Mouse (Mus musculus) WW6 (cell line): Measurements from ENCODE around the gene Ran.

Experiments used
- DNase-seq: peaks from one replicate; pipeline ENCODE4 v3.0.0-alpha.2; 2013; ENCODE audit warnings: low read depth, low spot score

Gene Ran

DNA sequence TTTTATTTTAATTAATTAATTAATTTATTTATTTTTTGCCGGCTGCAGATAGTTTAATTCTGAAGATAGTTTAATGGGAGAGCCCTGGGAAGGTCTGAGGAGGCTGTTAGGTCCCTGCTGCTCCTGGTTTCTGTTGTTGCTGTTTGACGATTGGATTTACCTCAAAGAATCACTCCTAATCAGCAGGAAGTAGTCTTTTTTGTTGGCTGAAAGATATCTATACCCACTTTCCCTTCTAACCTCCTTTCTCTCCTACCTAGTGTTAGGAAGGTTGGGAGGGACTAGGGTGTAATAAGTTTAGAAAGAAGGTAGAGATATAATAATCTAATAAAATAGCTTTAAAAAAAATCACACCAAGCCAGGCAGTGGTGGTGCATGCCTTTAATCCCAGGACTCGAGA is 4.8 kb upstream of the Ran start:
- no peak for DNase-seq

GRCm38 (mm10) chr5:129015540-129015939 is 4.3 kb upstream of the Ran start:
- DNase-seq: no peak

GRCm38 (mm10) chr5:129016370-129016769 is 3.5 kb upstream of the Ran start:
- no peak for DNase-seq

- no peak for DNase-seq
These were observed 933 bp upstream of the Ran start for GRCm38 (mm10) chr5:129018782-129019489.

DNA sequence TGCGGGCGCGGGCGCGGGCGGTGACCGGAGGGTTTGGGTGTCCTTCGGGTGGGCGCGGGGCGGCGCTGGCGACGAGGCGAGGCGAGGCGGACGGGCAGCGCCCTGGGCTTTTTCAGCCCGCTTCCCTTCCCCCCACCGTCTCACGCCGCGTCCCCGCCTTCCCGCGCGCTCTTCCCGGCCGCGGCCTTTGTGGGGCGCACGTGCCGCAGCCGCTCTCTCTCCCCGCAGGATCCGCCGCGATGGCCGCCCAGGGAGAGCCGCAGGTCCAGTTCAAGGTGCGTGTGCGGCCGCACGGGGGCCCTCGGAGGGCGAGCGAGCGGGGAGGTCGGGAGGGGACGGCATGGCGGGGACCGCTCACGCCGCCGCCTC is 415 bp downstream of the Ran start:
- no peak for DNase-seq

GRCm38 (mm10) chr5:129020731-129021130 is 862 bp downstream of the Ran start:
- no peak for DNase-seq

GRCm38 (mm10) chr5:129025048-129025447 is 5.2 kb downstream of the Ran start:
- DNase-seq: no peak

DNA sequence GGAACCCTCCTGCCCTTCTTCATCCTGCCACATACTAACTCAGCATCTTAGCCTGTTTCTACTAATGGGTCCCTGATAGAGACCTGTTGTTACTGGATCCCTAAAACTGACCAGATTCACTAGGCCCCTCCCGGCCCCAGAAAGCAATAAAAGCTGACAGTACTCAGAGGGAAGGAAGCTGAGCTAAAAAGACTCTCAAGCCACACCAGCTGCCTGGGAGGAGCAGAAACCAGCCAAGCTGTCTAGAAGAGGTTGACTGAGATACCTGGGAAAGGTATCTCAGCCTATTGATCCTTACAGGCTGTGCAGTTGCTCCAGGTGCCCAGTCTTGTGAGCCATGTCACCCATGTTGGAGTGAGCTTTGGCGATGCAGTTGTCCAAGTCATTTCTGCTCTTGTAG is 5.9 kb downstream of the Ran start:
- no peak for DNase-seq

DNA sequence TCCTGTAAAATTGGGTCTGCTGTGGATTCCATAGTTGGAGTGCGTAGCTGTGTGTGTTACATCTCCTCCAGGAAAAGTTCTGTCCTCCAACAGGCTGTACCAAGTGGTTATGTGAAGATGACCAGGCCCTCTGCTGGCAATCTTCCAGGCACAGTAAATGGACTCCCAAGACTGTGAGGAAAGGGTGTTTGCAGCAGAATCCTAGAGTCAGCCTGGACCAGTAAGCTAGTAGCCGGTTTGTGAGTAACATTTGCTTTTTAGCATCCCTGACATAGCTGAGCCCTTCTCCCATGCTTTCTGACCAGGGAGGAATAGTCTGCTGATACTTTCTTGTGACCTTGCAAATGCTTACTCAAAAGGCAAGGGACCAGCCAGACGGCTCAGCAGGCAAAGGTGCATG is 6.3 kb downstream of the Ran start:
- DNase-seq: no peak

DNA sequence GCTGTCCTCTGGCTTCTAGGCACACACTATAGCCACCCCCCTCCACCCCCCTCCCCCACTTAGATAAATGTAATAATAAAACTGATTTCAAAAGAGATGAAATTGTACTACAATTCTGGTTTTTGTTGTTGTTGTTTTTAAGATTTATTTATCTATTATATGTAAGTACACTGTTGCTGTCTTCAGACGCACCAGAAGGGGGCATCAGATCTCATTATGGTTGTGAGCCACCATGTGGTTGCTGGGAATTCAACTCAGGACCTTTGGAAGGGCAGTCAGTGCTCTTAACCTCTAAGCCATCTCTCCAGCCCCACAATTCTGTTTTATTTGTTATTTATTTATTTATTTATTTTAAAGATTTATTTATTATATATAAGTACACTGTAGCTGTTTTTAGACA is 6.8 kb downstream of the Ran start:
- DNase-seq: no peak

- DNase-seq: no peak
These were observed 9.4 kb downstream of the Ran start for GRCm38 (mm10) chr5:129029131-129029723.

DNA sequence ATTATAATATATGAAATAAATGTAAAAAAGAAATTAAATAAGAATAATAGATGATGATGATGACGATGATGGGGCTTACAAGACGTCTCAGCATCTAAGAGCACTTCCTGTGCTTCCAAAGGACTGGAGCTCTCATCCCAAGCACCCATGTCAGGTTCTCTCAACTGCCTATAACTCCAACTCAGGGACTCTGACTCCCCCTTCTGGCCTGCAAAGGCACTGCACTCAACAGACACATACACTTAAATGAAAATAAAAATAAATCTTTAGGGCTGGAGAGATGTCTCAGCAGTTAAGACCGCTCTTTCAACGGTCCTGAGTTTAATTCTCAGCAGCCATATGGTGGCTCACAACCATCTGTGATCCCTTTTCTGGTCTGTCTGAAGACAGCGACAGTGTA is 16.8 kb downstream of the Ran start:
- no peak for DNase-seq

GRCm38 (mm10) chr5:129037739-129038138 is 17.9 kb downstream of the Ran start:
- DNase-seq: no peak

GRCm38 (mm10) chr5:129045641-129046580 is 26.0 kb downstream of the Ran start:
- DNase-seq: no peak

DNA sequence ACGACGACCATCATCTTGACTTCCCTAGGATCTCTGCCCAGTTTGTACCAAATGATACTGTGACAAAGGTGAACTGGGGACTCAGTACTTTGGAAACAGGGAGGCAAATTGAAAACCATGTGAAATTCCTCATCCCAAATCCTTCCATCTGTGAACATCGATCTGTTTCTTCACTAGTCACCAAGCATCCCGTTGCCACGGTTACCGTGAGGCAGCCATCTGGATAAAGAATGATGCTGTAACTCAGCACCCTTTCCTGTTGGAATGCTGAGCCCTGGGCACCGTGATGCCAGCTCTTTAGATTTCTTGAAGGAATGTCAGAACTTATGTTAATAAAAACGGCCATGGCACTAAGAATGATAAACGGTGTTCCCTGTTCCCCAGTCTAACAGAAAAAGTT is 29.5 kb downstream of the Ran start:
- no peak for DNase-seq

DNA sequence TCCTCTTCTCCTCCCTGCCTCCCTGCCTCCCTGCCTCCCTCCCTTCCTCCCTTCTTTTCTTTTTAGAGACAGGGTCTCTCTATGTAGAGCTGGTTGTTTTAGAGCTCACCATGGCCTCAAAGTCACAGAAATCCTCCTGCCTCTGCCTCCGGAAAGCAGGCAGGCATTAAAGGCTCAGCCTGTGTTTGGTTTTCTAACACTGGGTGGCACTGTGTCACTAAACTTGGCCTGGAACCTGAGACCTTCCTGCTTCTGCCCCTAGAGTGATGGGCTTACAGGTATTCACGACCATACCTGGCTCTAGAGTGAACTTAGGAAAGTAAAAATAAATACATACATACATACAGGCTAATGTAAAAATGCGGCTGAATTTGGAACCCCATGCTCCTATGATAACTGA is 32.0 kb downstream of the Ran start:
- DNase-seq: no peak

DNA sequence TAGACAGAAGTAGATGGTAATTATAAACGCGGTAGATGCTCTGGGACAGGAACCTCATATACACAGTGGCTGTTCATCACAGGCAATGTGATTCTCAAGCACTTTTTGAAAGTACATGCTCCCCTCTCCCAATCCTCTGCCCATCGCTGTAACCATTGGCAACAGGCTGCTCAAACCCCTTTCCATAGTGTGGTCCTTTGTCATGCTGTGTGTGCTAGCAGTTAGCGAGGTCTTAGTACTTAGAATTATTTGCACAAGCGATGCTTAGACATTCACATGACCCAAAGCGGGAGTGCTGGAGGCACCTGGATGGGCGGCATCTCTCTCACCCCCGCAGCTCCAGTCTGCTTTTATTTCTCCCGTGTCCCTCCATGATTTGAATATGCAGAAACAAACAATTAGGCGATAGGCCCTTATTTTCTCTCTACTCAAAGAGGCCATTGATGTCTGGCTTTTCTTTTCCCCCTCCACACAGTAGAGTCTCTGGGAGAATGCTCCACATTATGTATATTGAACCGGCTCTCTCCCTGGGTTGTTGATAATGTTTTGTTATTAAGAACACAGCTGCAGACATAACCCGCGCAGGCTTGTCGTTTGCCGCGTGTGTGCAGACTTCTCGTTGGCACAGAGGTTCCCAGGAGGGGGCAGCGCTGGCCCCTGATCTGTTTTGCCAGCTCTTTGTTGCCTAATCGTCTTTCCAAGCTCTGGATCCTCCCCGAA is 32.9 kb downstream of the Ran start:
- DNase-seq: no peak

GRCm38 (mm10) chr5:129054675-129055284 is 34.9 kb downstream of the Ran start:
- DNase-seq: no peak

DNA sequence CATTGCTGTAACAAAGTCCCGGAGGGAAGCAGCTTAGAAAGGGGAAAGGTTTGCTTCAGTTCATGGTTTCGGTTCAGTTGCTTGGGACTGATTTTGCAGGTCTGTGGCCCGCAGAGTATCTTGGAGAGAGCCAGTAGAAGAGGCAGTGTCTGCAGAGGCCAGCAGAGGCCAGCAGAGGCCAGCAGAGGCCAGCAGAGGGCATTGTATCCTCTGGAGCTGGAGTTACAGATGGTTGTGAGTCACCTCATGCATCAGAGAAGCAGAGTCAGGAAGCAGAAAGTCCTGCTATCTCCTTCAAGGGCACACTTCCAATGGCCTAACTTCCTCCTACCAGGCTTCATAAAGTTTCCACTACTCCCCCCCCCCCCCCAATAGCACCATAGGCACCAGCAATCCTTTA is 39.2 kb downstream of the Ran start:
- DNase-seq: no peak

- DNase-seq: no peak
These were observed 41.7 kb downstream of the Ran start for GRCm38 (mm10) chr5:129061579-129061978.

GRCm38 (mm10) chr5:129063037-129063791 is 43.3 kb downstream of the Ran start:
- peak; percentile 40 for DNase-seq
